Mouse (Mus musculus): ENCODE measurements around the gene A730049H05Rik.

The A730049H05Rik gene

GRCm38 (mm10) chr6:92816311-92816751 lies at the start of gene A730049H05Rik:
A730049H05Rik (plus strand) TSS chr6:92816478.
- DNase-seq, result no peak

DNA sequence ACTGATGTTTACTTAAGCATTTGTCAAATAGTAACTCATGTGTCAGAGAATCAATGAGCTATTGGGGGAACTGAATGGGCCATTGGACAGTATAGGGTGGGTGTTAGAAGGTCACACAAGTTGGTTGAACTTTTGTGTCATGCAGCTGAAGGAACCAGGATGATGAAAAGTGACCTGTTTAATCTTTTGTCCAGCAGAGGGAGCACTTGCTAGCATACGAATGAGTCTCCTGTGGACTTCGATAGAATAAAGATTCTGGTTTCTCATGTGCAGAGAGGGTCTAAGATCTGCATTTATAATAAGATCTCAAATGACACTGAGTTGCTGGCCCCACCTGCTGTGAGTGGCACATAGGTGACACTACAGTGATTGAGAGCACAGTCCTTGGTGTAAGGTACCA lies 39.9 kb upstream of the A730049H05Rik start:
- DNase-seq, result peak; percentile 8 to 31

DNA sequence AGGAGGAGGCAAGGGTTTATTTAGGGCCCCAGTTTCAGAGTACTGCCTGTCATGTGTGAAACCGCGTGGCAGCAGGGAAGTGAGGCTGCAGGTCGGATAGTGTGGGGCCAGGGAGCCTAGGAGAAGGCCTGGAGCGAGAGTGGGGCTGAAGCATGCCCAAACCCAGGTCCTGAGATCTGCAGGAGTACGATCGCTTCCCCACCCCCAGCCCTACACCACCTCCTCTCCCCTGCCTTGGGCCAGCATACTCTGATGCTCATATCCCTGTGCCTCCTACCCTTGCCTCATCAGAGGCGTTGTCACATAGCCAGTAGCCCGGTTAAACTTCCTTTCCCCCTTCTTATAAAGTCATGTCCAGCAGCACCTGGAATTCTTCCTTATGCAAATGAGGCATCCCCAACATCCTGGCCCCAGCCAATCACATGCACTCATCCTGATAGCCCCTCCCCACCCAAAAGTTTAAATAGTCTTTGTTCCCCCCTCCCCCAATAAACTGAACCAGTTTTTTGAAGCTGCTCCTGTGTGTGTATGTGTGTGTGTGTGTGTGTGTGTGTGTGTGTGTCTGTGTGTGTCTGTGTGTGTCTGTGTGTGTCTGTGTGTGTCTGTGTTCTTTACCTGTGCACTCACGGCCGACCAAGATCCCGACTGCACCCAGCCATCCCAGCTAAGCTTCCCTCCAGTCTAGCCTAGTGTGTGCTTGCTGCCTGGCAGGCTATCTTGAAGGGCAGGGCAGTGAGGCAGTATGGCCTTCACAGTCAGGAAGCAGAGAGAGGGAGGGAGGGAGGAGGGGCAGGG lies 36.9 kb upstream of the A730049H05Rik start:
- no peak for DNase-seq

- no peak for DNase-seq
Observed at GRCm38 (mm10) chr6:92779935-92780205, 36.4 kb upstream of the A730049H05Rik start.

- no peak for DNase-seq
Observed at GRCm38 (mm10) chr6:92781446-92781845, 34.8 kb upstream of the A730049H05Rik start.

- DNase-seq, result peak; percentile 51 to 75
Observed at GRCm38 (mm10) chr6:92784782-92785181, 31.5 kb upstream of the A730049H05Rik start.

GRCm38 (mm10) chr6:92786701-92787375 lies 29.4 kb upstream of the A730049H05Rik start:
- DNase-seq, result no peak

- peak; percentile 83 to 90 for DNase-seq
Observed at GRCm38 (mm10) chr6:92787376-92787712, 28.9 kb upstream of the A730049H05Rik start.

DNA sequence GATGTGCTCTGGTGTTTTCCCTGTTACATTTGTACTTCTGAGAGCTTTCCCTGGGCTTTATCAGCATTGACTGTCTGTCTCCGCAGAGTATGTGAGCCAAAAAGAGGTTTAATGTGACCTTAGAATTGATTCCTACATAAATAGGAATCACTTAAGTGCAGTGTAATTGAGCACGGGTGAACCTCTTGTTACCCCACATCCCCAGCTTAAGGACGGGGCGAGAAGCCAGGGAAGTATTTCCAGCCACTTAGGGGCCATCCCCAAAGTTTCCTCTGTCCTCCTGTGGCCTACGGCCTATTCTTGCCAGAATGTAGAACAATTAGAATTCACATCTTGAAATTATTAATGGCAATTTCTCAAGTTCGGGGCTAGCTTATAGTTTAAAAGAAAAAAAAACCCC lies 22.5 kb upstream of the A730049H05Rik start:
- DNase-seq, result no peak

DNA sequence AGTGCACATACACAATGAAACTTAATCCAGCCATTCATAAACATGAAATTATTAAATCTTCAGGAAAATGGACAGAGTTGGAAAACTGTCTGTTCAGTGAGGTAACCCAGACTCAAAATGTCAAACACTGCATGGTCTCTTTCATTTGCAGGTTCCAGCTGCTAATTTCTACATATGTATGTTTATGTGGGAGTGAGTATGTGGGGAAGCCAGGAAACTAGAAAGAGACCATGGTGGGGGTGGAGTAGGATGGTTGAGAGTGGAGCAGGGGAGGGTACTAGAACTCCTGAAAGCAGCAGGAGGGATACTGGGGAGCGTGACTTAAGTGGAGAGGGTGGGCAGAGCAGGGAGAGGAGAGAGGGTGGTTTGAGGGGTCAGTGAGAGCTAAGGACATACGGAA lies 14.8 kb upstream of the A730049H05Rik start:
- DNase-seq, result no peak

GRCm38 (mm10) chr6:92802421-92802820 lies 13.9 kb upstream of the A730049H05Rik start:
- DNase-seq, result no peak

GRCm38 (mm10) chr6:92803213-92803612 lies 13.1 kb upstream of the A730049H05Rik start:
- DNase-seq, result no peak

DNA sequence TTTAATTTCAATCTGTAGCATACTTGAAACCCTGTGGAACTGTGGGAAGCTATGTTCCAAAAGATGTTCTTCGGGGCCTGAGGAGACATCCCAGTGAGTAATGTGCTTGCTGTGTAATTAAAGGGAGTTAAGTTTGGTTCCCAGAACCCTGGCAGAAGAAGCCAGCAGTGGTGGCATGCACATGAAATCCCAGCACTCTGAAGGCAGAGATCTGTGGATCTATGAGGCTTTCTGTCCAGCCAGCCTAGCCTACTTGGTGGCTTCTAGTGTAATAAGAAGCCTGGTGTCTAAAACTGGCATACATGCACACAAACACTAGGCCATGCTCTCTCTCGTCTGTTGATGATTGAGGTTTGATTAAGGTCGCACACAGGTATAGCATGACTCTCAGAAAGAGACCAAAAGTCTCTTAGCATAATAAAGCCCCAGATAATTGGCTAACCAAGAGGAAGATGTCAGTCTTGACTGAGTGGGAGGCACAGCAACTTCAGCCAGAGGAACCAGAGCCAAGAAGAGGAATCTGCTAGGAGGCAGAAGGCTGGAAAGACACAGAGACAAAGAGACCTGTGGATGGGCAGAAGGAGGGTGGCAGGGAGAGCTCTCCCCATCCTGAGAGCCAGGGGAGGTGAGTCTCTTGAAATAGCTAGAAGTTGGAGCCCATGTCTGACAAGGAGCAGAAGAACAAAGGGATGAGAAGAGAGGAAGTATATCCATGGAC lies 11.9 kb upstream of the A730049H05Rik start:
- no peak for DNase-seq

DNA sequence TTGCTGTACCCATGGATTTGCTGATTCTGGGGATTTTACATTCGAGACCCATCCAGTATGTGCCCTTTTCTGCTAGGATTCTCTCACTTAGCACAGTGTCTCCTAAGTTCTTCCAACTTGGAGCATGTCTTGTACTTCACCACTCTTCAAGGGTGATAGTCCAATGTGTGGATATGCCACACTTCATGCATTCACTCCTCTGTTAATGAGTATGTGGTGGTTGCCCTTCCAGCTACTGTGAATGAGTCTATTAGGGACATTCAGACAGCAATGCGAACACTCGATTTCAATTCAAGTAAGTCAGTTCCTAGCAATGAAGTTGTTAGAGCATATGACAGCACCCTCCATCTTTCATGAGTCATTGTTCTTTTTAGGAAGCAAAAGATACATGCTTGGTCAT lies 6.5 kb upstream of the A730049H05Rik start:
- no peak for DNase-seq

DNA sequence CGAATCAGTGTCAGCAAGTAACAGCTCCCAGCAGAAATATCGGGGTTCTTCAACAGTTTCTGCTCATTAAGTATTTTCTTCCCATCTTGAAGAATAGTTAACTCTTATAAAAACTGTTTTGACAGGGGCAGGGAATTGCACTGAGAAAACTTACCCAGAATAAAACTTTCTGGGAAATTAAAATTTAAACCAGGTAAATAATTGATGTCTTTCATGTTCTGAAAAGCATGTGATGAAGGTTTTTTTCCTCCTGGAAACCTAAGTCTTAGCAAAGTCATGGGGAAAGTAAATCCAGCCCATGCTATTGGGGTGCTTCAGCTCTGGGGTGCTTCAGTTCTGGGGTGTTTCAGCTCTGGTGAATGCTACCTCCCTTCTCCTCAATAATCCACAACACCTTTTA lies 5.7 kb upstream of the A730049H05Rik start:
- DNase-seq, result no peak

- DNase-seq, result no peak
Observed at GRCm38 (mm10) chr6:92811566-92811965, 4.7 kb upstream of the A730049H05Rik start.

DNA sequence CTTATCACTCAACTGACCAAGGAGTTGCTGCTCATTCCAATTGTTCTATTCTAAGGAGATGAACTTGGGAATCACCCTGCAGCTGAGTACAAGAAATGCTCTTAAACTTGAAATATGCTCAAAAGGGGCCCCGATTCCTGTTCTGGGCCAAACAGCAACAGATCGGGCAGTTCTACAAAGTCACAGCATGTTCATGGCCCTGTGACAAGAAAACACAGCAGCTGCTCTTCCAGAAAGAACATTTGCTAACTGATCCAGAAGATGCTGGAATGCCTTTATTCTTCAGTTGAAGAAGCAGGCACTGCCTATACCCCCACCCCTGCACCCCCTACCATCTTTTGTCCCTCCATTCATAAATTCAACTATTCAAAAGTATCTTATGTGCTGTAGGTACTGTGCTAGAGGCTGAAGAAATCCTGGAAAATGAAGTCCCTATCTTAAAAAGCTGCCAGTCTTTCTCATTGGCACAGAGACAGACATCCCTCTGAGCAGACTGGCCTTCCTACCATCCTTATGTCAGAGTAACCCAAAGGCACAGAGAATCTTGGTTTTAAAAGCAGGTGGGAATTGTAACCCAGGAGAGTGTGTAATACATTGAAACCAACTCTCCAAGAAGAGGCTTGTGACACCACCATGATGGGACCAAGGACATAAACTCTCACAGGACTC lies 3.4 kb upstream of the A730049H05Rik start:
- peak; percentile 55 to 59 for DNase-seq

DNA sequence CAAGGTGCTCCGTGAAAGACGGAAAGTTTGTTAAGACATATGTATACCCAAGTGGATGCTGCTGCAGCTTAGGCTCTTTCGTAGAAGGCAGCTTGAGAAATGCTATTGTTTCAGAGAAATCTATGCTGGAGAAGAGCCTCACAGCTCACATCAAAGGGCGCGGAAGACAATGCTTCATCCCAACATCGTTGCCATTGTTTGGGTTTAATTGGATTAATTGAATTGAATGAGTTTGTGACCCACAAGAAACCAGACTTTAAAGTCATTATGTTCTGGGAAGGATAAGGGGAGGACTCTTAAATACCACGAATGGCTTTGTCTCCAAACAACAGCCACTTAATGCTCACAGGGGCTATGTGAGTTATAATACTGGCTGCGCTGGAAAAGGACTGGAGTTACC lies 1.4 kb downstream of the A730049H05Rik start:
- DNase-seq, result no peak

- no peak for DNase-seq
Observed at GRCm38 (mm10) chr6:92821606-92822005, 5.3 kb downstream of the A730049H05Rik start.

DNA sequence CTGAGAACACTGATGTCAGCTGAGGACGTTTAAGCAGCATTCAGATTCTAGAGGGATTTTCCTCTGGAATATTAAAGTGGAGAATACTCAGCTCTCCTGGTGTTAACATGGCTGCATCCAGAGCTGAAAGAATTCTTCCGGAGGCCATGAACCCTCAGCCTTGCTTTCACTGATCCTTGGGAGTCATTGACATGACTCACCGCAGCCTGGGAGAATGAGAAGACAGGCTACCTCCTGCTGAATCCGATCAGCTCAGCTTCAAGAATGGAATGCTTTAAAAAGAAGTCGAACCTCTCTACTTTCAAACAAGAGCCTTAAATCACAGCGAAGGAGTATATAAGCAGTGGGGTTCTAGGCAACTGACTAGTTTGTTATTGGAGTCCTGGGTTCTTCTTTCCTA lies 5.7 kb downstream of the A730049H05Rik start:
- DNase-seq, result no peak

GRCm38 (mm10) chr6:92823991-92824390 lies 7.7 kb downstream of the A730049H05Rik start:
- DNase-seq, result no peak

GRCm38 (mm10) chr6:92826561-92826960 lies 10.3 kb downstream of the A730049H05Rik start:
- no peak for DNase-seq

DNA sequence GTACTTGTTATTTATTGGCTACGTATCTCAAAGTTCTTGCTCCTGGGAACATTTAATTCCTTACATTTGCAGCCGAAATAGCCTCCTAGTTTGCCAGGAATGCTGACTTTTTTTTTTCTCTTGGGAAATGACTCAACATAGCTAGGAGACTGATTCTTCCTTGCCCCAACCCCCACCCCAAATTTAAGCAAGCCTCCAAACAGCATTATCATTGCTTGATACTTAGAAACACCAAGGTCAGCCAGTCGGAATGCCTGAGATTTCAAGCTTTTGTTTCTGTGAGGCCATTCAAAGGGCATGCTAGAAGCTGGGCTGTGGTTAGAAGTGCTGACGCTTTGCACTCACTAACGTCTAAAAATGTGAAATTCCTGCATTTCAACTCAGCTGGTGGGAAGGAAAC lies 11.1 kb downstream of the A730049H05Rik start:
- no peak for DNase-seq

Measured in cerebellum, postnatal 25 days (tissue).